13 mouse cellular contexts compared by ENCODE assay signal in genomic region chr10:116750895-116751294, GRCm38 (mm10).
A peak's percentile ranks its signal among the peaks of the same experiment; 100 is the strongest.
DNase-seq lines count a peak whose midpoint lies in the region; ATAC-seq and TF ChIP-seq lines count a peak whose summit lies in the region.
"Had no signal": no experiment of that assay in that cellular context is flagged by ENCODE, and none has a peak within 500 bp of the region (broad histone marks: within the 10 kb centered on the region; RNA-seq: fewer than 3 reads in every experiment).

No protein-coding gene starts in this region.

- WGBS in kidney, embryonic 16.5 days: 49% methylated on average over 14 of the region's 14 CpGs
- WGBS in heart, embryonic 16.5 days: 12% methylated on average over 14 of the region's 14 CpGs
- WGBS in limb, embryonic 15.5 days: 38% methylated on average over 14 of the region's 14 CpGs
- 87% methylated on average over 14 of the region's 14 CpGs for WGBS in forebrain, embryonic 14.5 days
- 87% methylated on average over 14 of the region's 14 CpGs for WGBS in cerebellum, adult 2 months

- TF ChIP-seq POLR2A in cerebellum, adult 2 months (IDR thresholded peaks at IDR 0.05; ENCODE audit: borderline replicate concordance, insufficient read depth, low read length): no peak

- no peak overlapping the region for H3K27ac ChIP-seq in kidney, embryonic 16.5 days (ENCODE audit: low read length)
- H3K27ac ChIP-seq in heart, embryonic 16.5 days (ENCODE audit: low read length): peak overlapping the region; percentile 43; the same call in 1 of the 2 replicates
- H3K27ac ChIP-seq in limb, embryonic 15.5 days: peak overlapping the region; percentile 18; the same call in 1 of the 2 replicates
- no peak overlapping the region for H3K27ac ChIP-seq in forebrain, embryonic 14.5 days (ENCODE audit: low read depth, low read length)
- no peak overlapping the region for H3K27ac ChIP-seq in cerebellum, adult 2 months (ENCODE audit: insufficient read depth, low read length)
- H3K27ac ChIP-seq: forebrain, embryonic 15.5 days; macrophage had no signal

- H3K4me1 ChIP-seq in kidney, embryonic 16.5 days (ENCODE audit: insufficient read depth, low read length): no peaks in the 10 kb centered on the region; the same call in 1 of the 2 replicates
- peaks cover 16% of the 10 kb centered on the region for H3K4me1 ChIP-seq in heart, embryonic 16.5 days (ENCODE audit: control insufficient read depth, insufficient read depth, low read length)
- peaks cover 11% of the 10 kb centered on the region; the same call in 1 of the 2 replicates for H3K4me1 ChIP-seq in limb, embryonic 15.5 days
- no peaks in the 10 kb centered on the region for H3K4me1 ChIP-seq in forebrain, embryonic 14.5 days (ENCODE audit: control insufficient read depth, insufficient read depth, low read length)
- H3K4me1 ChIP-seq in cerebellum, adult 2 months (ENCODE audit: control insufficient read depth, insufficient read depth, low read length): peaks cover 5% of the 10 kb centered on the region; the same call in 1 of the 2 replicates

- no peak overlapping the region for H3K4me3 ChIP-seq in kidney, embryonic 16.5 days (ENCODE audit: low read length)
- peak overlapping the region; percentile 23 for H3K4me3 ChIP-seq in heart, embryonic 16.5 days (ENCODE audit: low read length)
- H3K4me3 ChIP-seq in limb, embryonic 15.5 days: no peak overlapping the region
- H3K4me3 ChIP-seq in forebrain, embryonic 14.5 days (ENCODE audit: low read depth, low read length): no peak overlapping the region
- no peak overlapping the region for H3K4me3 ChIP-seq in cerebellum, adult 2 months (replicated peaks; ENCODE audit: insufficient read depth, low read depth, low read length)
- H3K4me3 ChIP-seq: forebrain, embryonic 15.5 days had no signal

- no peak for TF ChIP-seq CTCF in cerebellum, adult 2 months (IDR thresholded peaks at IDR 0.05; ENCODE audit: borderline replicate concordance, insufficient read depth, low read depth, low read length)

- H3K9ac ChIP-seq in kidney, embryonic 16.5 days (replicated peaks; ENCODE audit: low read length): no peak overlapping the region
- H3K9ac ChIP-seq in heart, embryonic 16.5 days (ENCODE audit: low read length): no peak overlapping the region
- H3K9ac ChIP-seq in limb, embryonic 15.5 days: no peak overlapping the region
- H3K9ac ChIP-seq in forebrain, embryonic 14.5 days (ENCODE audit: low read length): no peak overlapping the region
- H3K9ac ChIP-seq: forebrain, embryonic 15.5 days had no signal

- DNase-seq in kidney, adult 9 months: peak; percentile 39
- no peak for DNase-seq in natural killer cell, adult 2 months (ENCODE audit: low spot score in 2 of 2)
- DNase-seq in forebrain, embryonic 14.5 days (ENCODE audit: low spot score): no peak
- DNase-seq in cerebellum, adult 2 months: no peak
- no peak for DNase-seq in testis, postnatal 14 days (ENCODE audit: low spot score)
- DNase-seq: adrenal gland, adult 8-10 months had no signal

- H3K9me3 ChIP-seq in kidney, embryonic 16.5 days (ENCODE audit: low read length): peaks cover 3% of the 10 kb centered on the region; the same call in 1 of the 2 replicates
- 0 out of 2 replicates have a peak, but pooled peaks cover 3% of the 10 kb centered on the region for H3K9me3 ChIP-seq in heart, embryonic 16.5 days (replicated peaks; ENCODE audit: control insufficient read depth, low read length)
- H3K9me3 ChIP-seq in limb, embryonic 15.5 days: no peaks in the 10 kb centered on the region
- H3K9me3 ChIP-seq in forebrain, embryonic 14.5 days (replicated peaks; ENCODE audit: control insufficient read depth, low read length): no peaks in the 10 kb centered on the region
- H3K9me3 ChIP-seq: forebrain, embryonic 15.5 days had no signal

- no peak overlapping the region for H3K4me2 ChIP-seq in kidney, embryonic 16.5 days (replicated peaks; ENCODE audit: low read depth, low read length)
- H3K4me2 ChIP-seq in heart, embryonic 16.5 days (ENCODE audit: low read depth, low read length): peak overlapping the region; percentile 60
- H3K4me2 ChIP-seq in limb, embryonic 15.5 days: no peak overlapping the region
- H3K4me2 ChIP-seq in forebrain, embryonic 14.5 days (ENCODE audit: low read length): no peak overlapping the region
- H3K4me2 ChIP-seq: forebrain, embryonic 15.5 days had no signal

- ATAC-seq in kidney, embryonic 16.5 days (ENCODE audit: low FRiP score, low TSS enrichment): no peak
- ATAC-seq in heart, embryonic 16.5 days (replicated peaks; ENCODE audit: extremely low read depth, insufficient read depth, low FRiP score): peak; percentile 59
- ATAC-seq in limb, embryonic 15.5 days (ENCODE audit: insufficient number of reproducible peaks, low FRiP score, low TSS enrichment, low read depth): no peak
- no peak for ATAC-seq in forebrain, embryonic 14.5 days
- ATAC-seq: forebrain, embryonic 15.5 days; intestine, embryonic 16.5 days; midbrain, embryonic 16.5 days had no signal

- no peaks in the 10 kb centered on the region for H3K27me3 ChIP-seq in kidney, embryonic 16.5 days (ENCODE audit: insufficient read depth, low read length)
- H3K27me3 ChIP-seq in heart, embryonic 16.5 days (ENCODE audit: control insufficient read depth, insufficient read depth, low read length): 0 out of 2 replicates have a peak, but pooled peaks cover 2% of the 10 kb centered on the region
- no peaks in the 10 kb centered on the region for H3K27me3 ChIP-seq in limb, embryonic 15.5 days
- H3K27me3 ChIP-seq in forebrain, embryonic 14.5 days (replicated peaks; ENCODE audit: control insufficient read depth, insufficient read depth, low read length): no peaks in the 10 kb centered on the region
- H3K27me3 ChIP-seq in cerebellum, adult 2 months (ENCODE audit: control insufficient read depth, insufficient read depth, low read length): no peaks in the 10 kb centered on the region; the same call in 1 of the 2 replicates
- H3K27me3 ChIP-seq: forebrain, embryonic 15.5 days had no signal

- H3K36me3 ChIP-seq in kidney, embryonic 16.5 days (ENCODE audit: insufficient read depth, low read length): no peaks in the 10 kb centered on the region
- H3K36me3 ChIP-seq in heart, embryonic 16.5 days (ENCODE audit: control insufficient read depth, insufficient read depth): no peaks in the 10 kb centered on the region
- no peaks in the 10 kb centered on the region for H3K36me3 ChIP-seq in limb, embryonic 15.5 days
- H3K36me3 ChIP-seq in forebrain, embryonic 14.5 days (ENCODE audit: control insufficient read depth, insufficient read depth, low read length): no peaks in the 10 kb centered on the region
- H3K36me3 ChIP-seq: forebrain, embryonic 15.5 days had no signal

Comparison
In these comparisons a context has a peak if more than half of its experiments do, and no peak if none do; other contexts are left out.
1. H3K27ac ChIP-seq: peak in heart, embryonic 16.5 days (single experiment) and limb, embryonic 15.5 days (single experiment); none in kidney, embryonic 16.5 days (single experiment), forebrain, embryonic 14.5 days (single experiment) and cerebellum, adult 2 months (single experiment).